Mouse (Mus musculus) spleen, postnatal 4 days (tissue): ENCODE data around the gene Ctdsp2.

ENCODE experiments used
- DNase-seq, 2 experiments: peaks; one replicate each; pipeline ENCODE4 v3.0.0; 2022; ENCODE audit warnings: low spot score in 2 of 2

Ctdsp2 gene

GRCm38 (mm10) chr10:126978277-126978994 is at the start of gene Ctdsp2:
Ctdsp2 (plus strand) TSS chr10:126978717.
- DNase-seq: peak; percentile 99

- no peak for DNase-seq
Measured at GRCm38 (mm10) chr10:126928819-126929206, 49.7 kb upstream of the Ctdsp2 start.

- DNase-seq: no peak
Measured at GRCm38 (mm10) chr10:126929543-126929942, 49.0 kb upstream of the Ctdsp2 start.

- DNase-seq: no peak
Measured at GRCm38 (mm10) chr10:126930270-126931121, 48.0 kb upstream of the Ctdsp2 start.

GRCm38 (mm10) chr10:126931123-126931759 is 47.3 kb upstream of the Ctdsp2 start:
- DNase-seq: no peak

GRCm38 (mm10) chr10:126931760-126932139 is 46.8 kb upstream of the Ctdsp2 start:
- DNase-seq: no peak

- no peak for DNase-seq
Measured at GRCm38 (mm10) chr10:126934561-126934960, 44.0 kb upstream of the Ctdsp2 start.

GRCm38 (mm10) chr10:126935121-126935520 is 43.4 kb upstream of the Ctdsp2 start:
- no peak for DNase-seq

- DNase-seq: no peak
Measured at GRCm38 (mm10) chr10:126935556-126936381, 42.7 kb upstream of the Ctdsp2 start.

GRCm38 (mm10) chr10:126940949-126941348 is 37.6 kb upstream of the Ctdsp2 start:
- no peak for DNase-seq

GRCm38 (mm10) chr10:126945531-126945930 is 33.0 kb upstream of the Ctdsp2 start:
- no peak for DNase-seq

- DNase-seq: no peak
Measured at GRCm38 (mm10) chr10:126949824-126950223, 28.7 kb upstream of the Ctdsp2 start.

GRCm38 (mm10) chr10:126950572-126950971 is 27.9 kb upstream of the Ctdsp2 start:
- DNase-seq: no peak

GRCm38 (mm10) chr10:126952375-126952774 is 26.1 kb upstream of the Ctdsp2 start:
- DNase-seq: no peak

GRCm38 (mm10) chr10:126953029-126953471 is 25.5 kb upstream of the Ctdsp2 start:
- DNase-seq: no peak

- no peak for DNase-seq
Measured at GRCm38 (mm10) chr10:126956692-126957358, 21.7 kb upstream of the Ctdsp2 start.

GRCm38 (mm10) chr10:126957359-126958107 is 21.0 kb upstream of the Ctdsp2 start:
- DNase-seq: no peak

GRCm38 (mm10) chr10:126960496-126960895 is 18.0 kb upstream of the Ctdsp2 start:
- no peak for DNase-seq

GRCm38 (mm10) chr10:126961757-126962156 is 16.8 kb upstream of the Ctdsp2 start:
- no peak for DNase-seq

- DNase-seq: no peak
Measured at GRCm38 (mm10) chr10:126962271-126962965, 16.1 kb upstream of the Ctdsp2 start.
